Mouse (Mus musculus): ENCODE measurements around the gene Sap30bp.

The Sap30bp gene

GRCm38 (mm10) chr11:115955195-115955858 is 22.2 kb downstream of the Sap30bp start:
- CTCF ChIA-PET: interaction anchor here (1.0 kb wide), 1 partner anchor 11 kb away, joined by 4 read pairs; no protein-coding TSS in a partner anchor

GRCm38 (mm10) chr11:115956453-115956852 is 23.4 kb downstream of the Sap30bp start:
- CTCF ChIA-PET: no interaction called here

GRCm38 (mm10) chr11:115957971-115958370 is 24.9 kb downstream of the Sap30bp start:
- CTCF ChIA-PET: no interaction called here

GRCm38 (mm10) chr11:115959018-115959417 is 25.9 kb downstream of the Sap30bp start:
- CTCF ChIA-PET: no interaction called here

GRCm38 (mm10) chr11:115962651-115963412 is 29.8 kb downstream of the Sap30bp start:
- CTCF ChIA-PET: no interaction called here

GRCm38 (mm10) chr11:115964977-115965604 is 32.0 kb downstream of the Sap30bp start:
- CTCF ChIA-PET: no interaction called here

GRCm38 (mm10) chr11:115968731-115969405 is 35.8 kb downstream of the Sap30bp start:
- CTCF ChIA-PET: no interaction called here

- CTCF ChIA-PET: interaction anchor here (0.5 kb wide), 2 partner anchors 40 to 609 kb away, joined by 3 read pairs; no protein-coding TSS in a partner anchor
Observed at GRCm38 (mm10) chr11:115970006-115970673, 37.1 kb downstream of the Sap30bp start.

GRCm38 (mm10) chr11:115971016-115971415 is 37.9 kb downstream of the Sap30bp start:
- CTCF ChIA-PET: interaction anchor here (0.5 kb wide), 1 partner anchor 608 kb away, joined by 3 read pairs; no protein-coding TSS in a partner anchor

GRCm38 (mm10) chr11:115974309-115975082 is 41.4 kb downstream of the Sap30bp start, which contains the start of gene Itgb4:
Gene Itgb4 (plus strand): TSS chr11:115974709.
- CTCF ChIA-PET: no interaction called here

GRCm38 (mm10) chr11:115975083-115975420 is 42.0 kb downstream of the Sap30bp start:
- CTCF ChIA-PET: no interaction called here

- CTCF ChIA-PET: no interaction called here
Observed at GRCm38 (mm10) chr11:115975544-115975943, 42.5 kb downstream of the Sap30bp start.

GRCm38 (mm10) chr11:115982472-115982871 is 49.4 kb downstream of the Sap30bp start:
- CTCF ChIA-PET: no interaction called here

GRCm38 (mm10) chr11:115983291-115983690 is 50.2 kb downstream of the Sap30bp start:
- CTCF ChIA-PET: interaction anchor here (0.6 kb wide), 1 partner anchor 511 kb away, joined by 3 read pairs; no protein-coding TSS in a partner anchor

GRCm38 (mm10) chr11:115989686-115990085 is 56.6 kb downstream of the Sap30bp start:
- CTCF ChIA-PET: no interaction called here

GRCm38 (mm10) chr11:115992098-115992497 is 59.0 kb downstream of the Sap30bp start:
- CTCF ChIA-PET: no interaction called here

GRCm38 (mm10) chr11:115995256-115995655 is 62.2 kb downstream of the Sap30bp start:
- CTCF ChIA-PET: no interaction called here

- CTCF ChIA-PET: no interaction called here
Observed at GRCm38 (mm10) chr11:115997047-115997446, 64.0 kb downstream of the Sap30bp start.

GRCm38 (mm10) chr11:115997662-115998061 is 64.6 kb downstream of the Sap30bp start:
- CTCF ChIA-PET: no interaction called here

GRCm38 (mm10) chr11:115999027-115999426 is 65.9 kb downstream of the Sap30bp start:
- CTCF ChIA-PET: no interaction called here
